Mouse (Mus musculus): Measurements from ENCODE around the gene Btnl10. TPM values are rescaled to one million over a fixed set of nuclear protein-coding genes. Genes with fewer than 3 reads are reported as not detected.

The Btnl10 gene
- total and polyA plus RNA-seq, 3 experiments = not detected

DNA sequence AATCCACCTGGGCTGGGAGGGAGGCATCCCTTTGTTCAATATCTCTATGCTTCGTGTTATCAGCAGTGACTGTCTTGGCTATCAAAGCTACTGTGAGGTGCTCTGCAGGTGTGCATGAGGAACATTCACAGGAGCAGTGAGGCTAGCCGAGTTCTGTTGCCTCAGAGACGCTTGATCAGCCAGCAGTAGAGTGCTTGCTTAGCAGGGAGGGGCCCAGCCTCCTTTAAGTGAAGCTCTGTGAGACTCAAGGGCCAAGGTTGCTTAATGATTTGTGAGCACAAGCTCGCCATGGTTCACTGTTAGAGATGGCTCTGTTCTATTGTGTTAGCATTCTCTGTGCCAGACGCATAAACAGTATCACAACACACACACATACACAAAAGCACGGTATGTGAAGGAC lies 52.0 kb downstream of the Btnl10 start:
- H3K9ac ChIP-seq (ENCODE audit: insufficient read depth, low read depth) = no peak overlapping the region
- dilution Hi-C loops (cut with MboI; ENCODE audit: extremely low pct_ligation_motif_present, extremely low pct_unique_long_range_greater_than_20kb, low sequenced_read_pairs) (no loop called here), in situ Hi-C loops (cut with MboI; ENCODE audit: low pct_ligation_motif_present, low pct_unique_long_range_greater_than_20kb, low sequenced_read_pairs) (no loop called here)
- no peak for TF ChIP-seq GABPA (IDR thresholded peaks at IDR 0.05; ENCODE audit: insufficient replicate concordance, low read depth, low read length)
- TF ChIP-seq TCF12 (IDR thresholded peaks at IDR 0.05; ENCODE audit: low read depth, low read length) = no peak
- no peak for TF ChIP-seq CTCF (conservative IDR thresholded peaks at IDR 0.05 in 1 of 2, IDR thresholded peaks at IDR 0.05 in 1 of 2; ENCODE audit: low read depth in 2 of 2, low read length in 2 of 2)
- no peak for TF ChIP-seq E2F4 (IDR thresholded peaks at IDR 0.05; ENCODE audit: insufficient replicate concordance, low read depth, low read length)
- TF ChIP-seq USF2 (conservative IDR thresholded peaks at IDR 0.05; ENCODE audit: low read depth, low read length) = no peak
- no peak for TF ChIP-seq MEF2A (IDR thresholded peaks at IDR 0.05; ENCODE audit: borderline replicate concordance, low read depth, low read length)
- H3K36me3 ChIP-seq (replicated peaks in 1 of 2; ENCODE audit: control insufficient read depth in 1 of 2, insufficient read depth in 1 of 2, low read length in 1 of 2) = peaks cover 28 to 72% of the 10 kb centered on the region in 2 experiments
- H3K4me2 ChIP-seq (ENCODE audit: insufficient read depth, low read depth, poor library complexity, severe bottlenecking) = no peak overlapping the region
- DNase-seq (ENCODE audit: extremely low read depth) = no peak
- H3K79me2 ChIP-seq (replicated peaks; ENCODE audit: control insufficient read depth, extremely low read depth, insufficient read depth, poor library complexity, severe bottlenecking) = peaks cover 16% of the 10 kb centered on the region
- no peaks in the 10 kb centered on the region for H3K27me3 ChIP-seq (replicated peaks)
- H3K9me3 ChIP-seq (replicated peaks; ENCODE audit: low read length) = no peaks in the 10 kb centered on the region
- H3K4me1 ChIP-seq (ENCODE audit: control insufficient read depth in 1 of 2, insufficient read depth in 2 of 2) = peaks cover 12 to 66% of the 10 kb centered on the region in 2 experiments
- H3K27ac ChIP-seq (ENCODE audit: insufficient read depth, low read depth) = no peak overlapping the region
- H3K4me3 ChIP-seq (replicated peaks in 1 of 3; ENCODE audit: low read depth in 2 of 3, low read length in 2 of 3, poor library complexity in 1 of 3) = no peak overlapping the region

DNA sequence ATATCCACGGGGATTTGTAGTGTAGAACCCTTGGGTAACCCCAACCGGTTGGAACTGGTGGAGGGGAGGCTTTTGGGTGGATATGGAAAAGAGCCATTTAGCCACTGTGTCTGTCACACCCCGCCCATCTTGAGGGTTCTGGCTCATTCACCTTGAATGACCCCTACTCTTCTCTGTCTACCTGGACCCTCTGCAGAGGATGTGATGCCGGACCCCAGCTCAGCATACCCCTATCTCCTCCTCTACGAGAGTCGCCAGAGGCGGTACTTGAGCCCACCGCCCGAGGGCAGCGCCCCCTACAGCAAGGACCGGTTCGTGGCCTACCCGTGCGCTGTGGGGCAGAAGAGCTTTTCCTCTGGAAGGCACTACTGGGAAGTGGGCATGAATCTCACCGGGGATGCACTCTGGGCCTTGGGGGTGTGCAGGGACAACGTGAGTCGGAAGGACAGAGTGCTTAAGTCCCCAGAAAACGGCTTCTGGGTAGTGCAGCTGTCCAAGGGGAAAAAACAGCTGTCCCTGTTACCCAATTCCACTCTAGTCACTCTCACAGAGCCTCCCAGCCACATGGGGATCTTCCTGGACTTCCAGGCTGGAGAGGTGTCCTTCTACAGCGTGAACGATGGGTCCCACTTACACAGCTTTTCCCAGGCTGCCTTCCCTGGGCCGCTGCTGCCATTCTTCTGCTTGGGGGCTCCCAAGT lies 53.3 kb downstream of the Btnl10 start:
- in situ Hi-C loops (cut with MboI; ENCODE audit: low pct_ligation_motif_present, low pct_unique_long_range_greater_than_20kb, low sequenced_read_pairs) (no loop called here), dilution Hi-C loops (cut with MboI; ENCODE audit: extremely low pct_ligation_motif_present, extremely low pct_unique_long_range_greater_than_20kb, low sequenced_read_pairs) (no loop called here)
- peaks cover 19% of the 10 kb centered on the region for H3K79me2 ChIP-seq (replicated peaks; ENCODE audit: control insufficient read depth, extremely low read depth, insufficient read depth, poor library complexity, severe bottlenecking)
- H3K4me2 ChIP-seq (ENCODE audit: insufficient read depth, low read depth, poor library complexity, severe bottlenecking) = no peak overlapping the region
- H3K27me3 ChIP-seq (replicated peaks) = no peaks in the 10 kb centered on the region
- TF ChIP-seq CTCF (conservative IDR thresholded peaks at IDR 0.05 in 1 of 2, IDR thresholded peaks at IDR 0.05 in 1 of 2; ENCODE audit: low read depth in 2 of 2, low read length in 2 of 2) (peak in 1 of 2 experiments; percentile 15; a peak in 1 of 4 replicates), TCF12 (IDR thresholded peaks at IDR 0.05; ENCODE audit: low read depth, low read length) (no peak), NELFE (IDR thresholded peaks at IDR 0.05; ENCODE audit: low read depth, low read length) (no peak), POLR2AphosphoS2 (IDR thresholded peaks at IDR 0.05; ENCODE audit: low read depth, low read length) (no peak), SIN3A (IDR thresholded peaks at IDR 0.05; ENCODE audit: low read length) (no peak)
- no peak for DNase-seq (ENCODE audit: extremely low read depth)
- peaks cover 28 to 74% of the 10 kb centered on the region in 2 experiments for H3K36me3 ChIP-seq (replicated peaks in 1 of 2; ENCODE audit: control insufficient read depth in 1 of 2, insufficient read depth in 1 of 2, low read length in 1 of 2)
- peak overlapping the region; percentile 16; the same call in 1 of the 2 replicates for H3K27ac ChIP-seq (ENCODE audit: insufficient read depth, low read depth)
- no peak overlapping the region for H3K4me3 ChIP-seq (replicated peaks in 1 of 3; ENCODE audit: low read depth in 2 of 3, low read length in 2 of 3, poor library complexity in 1 of 3)
- peaks cover 14 to 75% of the 10 kb centered on the region in 2 experiments for H3K4me1 ChIP-seq (ENCODE audit: control insufficient read depth in 1 of 2, insufficient read depth in 2 of 2)
- no peak overlapping the region for H3K9ac ChIP-seq (ENCODE audit: insufficient read depth, low read depth)
- no peaks in the 10 kb centered on the region for H3K9me3 ChIP-seq (replicated peaks; ENCODE audit: low read length)

DNA sequence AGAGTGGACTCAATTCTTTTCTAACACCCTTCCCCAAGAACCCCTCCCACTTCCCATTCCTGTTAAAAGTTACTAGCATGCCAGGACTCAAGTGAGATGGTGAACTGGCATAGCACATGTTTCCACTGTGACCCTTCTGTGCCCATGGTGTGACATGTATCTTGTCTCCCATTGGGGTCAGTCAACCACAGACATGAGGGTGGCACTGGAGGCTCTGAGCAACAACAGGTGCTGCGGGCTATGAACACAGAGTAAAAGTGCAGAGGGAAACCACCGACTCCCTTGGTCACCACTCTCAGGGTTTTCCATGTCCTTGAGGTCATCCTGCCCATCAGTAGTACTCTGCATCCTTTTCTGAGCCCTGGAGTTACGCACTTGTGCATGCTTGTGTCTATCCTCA lies 54.1 kb downstream of the Btnl10 start:
- TF ChIP-seq IRF4 (IDR thresholded peaks at IDR 0.05; ENCODE audit: low read depth, low read length) (0 out of 2 replicates have a peak, but pooled peaks have one; percentile 46), CTCF (conservative IDR thresholded peaks at IDR 0.05 in 1 of 2, IDR thresholded peaks at IDR 0.05 in 1 of 2; ENCODE audit: low read depth in 2 of 2, low read length in 2 of 2) (no peak), RAD21 (IDR thresholded peaks at IDR 0.05; ENCODE audit: low read depth, low read length) (no peak), MXI1 (IDR thresholded peaks at IDR 0.05; ENCODE audit: low read depth, low read length) (0 out of 2 replicates have a peak, but pooled peaks have one; percentile 37), ETS1 (conservative IDR thresholded peaks at IDR 0.05; ENCODE audit: low read depth, low read length) (peak; percentile 50; the same call in 1 of the 2 replicates), BHLHE40 (IDR thresholded peaks at IDR 0.05; ENCODE audit: low read depth, low read length) (peak; percentile 65), TCF12 (IDR thresholded peaks at IDR 0.05; ENCODE audit: low read depth, low read length) (peak; percentile 69), MEF2A (IDR thresholded peaks at IDR 0.05; ENCODE audit: borderline replicate concordance, low read depth, low read length) (0 out of 2 replicates have a peak, but pooled peaks have one; percentile 13), MAZ (IDR thresholded peaks at IDR 0.05; ENCODE audit: low read depth, low read length) (0 out of 2 replicates have a peak, but pooled peaks have one; percentile 48), MAX (IDR thresholded peaks at IDR 0.05; ENCODE audit: low read length) (0 out of 2 replicates have a peak, but pooled peaks have one; percentile 56), GABPA (IDR thresholded peaks at IDR 0.05; ENCODE audit: insufficient replicate concordance, low read depth, low read length) (no peak), USF2 (conservative IDR thresholded peaks at IDR 0.05; ENCODE audit: low read depth, low read length) (no peak), EP300 (IDR thresholded peaks at IDR 0.05; ENCODE audit: low read length) (peak; percentile 57), POLR2A (IDR thresholded peaks at IDR 0.05; ENCODE audit: low read depth, low read length) (peak; percentile 26; the same call in 1 of the 2 replicates), JUND (conservative IDR thresholded peaks at IDR 0.05; ENCODE audit: low read depth, low read length) (no peak), JUN (IDR thresholded peaks at IDR 0.05; ENCODE audit: insufficient read depth, low read depth, low read length) (no peak)
- H3K4me1 ChIP-seq (ENCODE audit: control insufficient read depth in 1 of 2, insufficient read depth in 2 of 2) = peaks cover 14 to 78% of the 10 kb centered on the region in 2 experiments
- peaks cover 22% of the 10 kb centered on the region for H3K79me2 ChIP-seq (replicated peaks; ENCODE audit: control insufficient read depth, extremely low read depth, insufficient read depth, poor library complexity, severe bottlenecking)
- peak overlapping the region; percentile 29; the same call in 1 of the 2 replicates for H3K4me2 ChIP-seq (ENCODE audit: insufficient read depth, low read depth, poor library complexity, severe bottlenecking)
- DNase-seq (ENCODE audit: extremely low read depth) = peak; percentile 39
- dilution Hi-C loops (cut with MboI; ENCODE audit: extremely low pct_ligation_motif_present, extremely low pct_unique_long_range_greater_than_20kb, low sequenced_read_pairs) = no loop called here
- peak overlapping the region; percentile 37; the same call in 1 of the 2 replicates for H3K27ac ChIP-seq (ENCODE audit: insufficient read depth, low read depth)
- no peaks in the 10 kb centered on the region for H3K27me3 ChIP-seq (replicated peaks)
- H3K9ac ChIP-seq (ENCODE audit: insufficient read depth, low read depth) = no peak overlapping the region
- peaks cover 28 to 69% of the 10 kb centered on the region in 2 experiments for H3K36me3 ChIP-seq (replicated peaks in 1 of 2; ENCODE audit: control insufficient read depth in 1 of 2, insufficient read depth in 1 of 2, low read length in 1 of 2)
- H3K9me3 ChIP-seq (replicated peaks; ENCODE audit: low read length) = no peaks in the 10 kb centered on the region
- in situ Hi-C loops (cut with MboI; ENCODE audit: low pct_ligation_motif_present, low pct_unique_long_range_greater_than_20kb, low sequenced_read_pairs) = no loop called here
- no peak overlapping the region for H3K4me3 ChIP-seq (replicated peaks in 1 of 3; ENCODE audit: low read depth in 2 of 3, low read length in 2 of 3, poor library complexity in 1 of 3)
